Mouse (Mus musculus) hindbrain, postnatal 0 days (tissue): Measurements from ENCODE around the gene Psmd1. TPM values are rescaled to one million over a fixed set of nuclear protein-coding genes. Genes with fewer than 3 reads are reported as not detected.
A peak's percentile ranks its signal among the peaks of the same experiment; 100 is the strongest.

ENCODE experiments used
- ATAC-seq: fragments of 200-750 bp; cut with Nextera tagmentation; 2 replicates; pipeline ENCODE4 v1.8.0; 2017; ENCODE audit warnings: mild to moderate bottlenecking, moderate TSS enrichment, moderate library complexity
- DNase-seq: peaks from one replicate; pipeline ENCODE4 v3.0.0-alpha.2; 2015; ENCODE audit warnings: low spot score
- H3K27ac ChIP-seq: fragments of 300-500 bp; sonication (generic); 2 replicates; pipeline ENCODE4 v1.5.1; 2014; ENCODE audit warnings: mild to moderate bottlenecking
- H3K27me3 ChIP-seq: fragments of 300-500 bp; sonication (generic); 2 replicates; pipeline ENCODE4 v1.6.1; 2014; ENCODE audit warnings: low read length, mixed read lengths; ENCODE audit not compliant: insufficient read depth
- H3K36me3 ChIP-seq: fragments of 300-500 bp; sonication (generic); 2 replicates; pipeline ENCODE4 v1.6.1; 2014; ENCODE audit warnings: low read length, mixed read lengths; ENCODE audit not compliant: insufficient read depth
- H3K4me1 ChIP-seq: fragments of 300-500 bp; sonication (generic); 2 replicates; pipeline ENCODE4 v1.6.1; 2014; ENCODE audit warnings: antibody characterized with exemption, low read length, mixed read lengths; ENCODE audit not compliant: insufficient read depth
- H3K4me2 ChIP-seq: fragments of 300-500 bp; sonication (generic); 2 replicates; pipeline ENCODE4 v1.6.1; 2014; ENCODE audit warnings: low read depth, mild to moderate bottlenecking, low read length, moderate library complexity, mixed read lengths
- H3K4me3 ChIP-seq: fragments of 300-500 bp; sonication (generic); 2 replicates; pipeline ENCODE4 v1.5.1; 2014; ENCODE audit warnings: low read length
- H3K9ac ChIP-seq: fragments of 300-500 bp; sonication (generic); replicated peaks from 2 replicates; pipeline ENCODE4 v1.6.1; 2014; ENCODE audit warnings: mild to moderate bottlenecking, low read length, moderate library complexity, mixed read lengths
- H3K9me3 ChIP-seq: fragments of 300-500 bp; sonication (generic); 2 replicates; pipeline ENCODE4 v1.6.1; 2016; ENCODE audit warnings: low read length, mixed read lengths
- CTCF ChIP-seq: IDR thresholded peaks from 2 replicates; pipeline ENCODE4 v1.5.1; 2016; ENCODE audit warnings: antibody characterized with exemption, control low read depth, low read depth
- WGBS: fragments of 180-500 bp; shearing (Covaris S2); extraction: QIAGEN DNeasy Blood & Tissue Kit; methylation state at CpG from one replicate; pipeline ENCODE4 v1.1.7; 2014; 5-methylcytosine and 5-hydroxymethylcytosine counted together
- polyA plus RNA-seq: library from polyadenylated mRNA; unstranded; fragments of >200 nt; fragmentation: Nextera tagmentation; extraction: Ambion mirVana; gene quantifications from 2 replicates; pipeline ENCODE4 v1.2.1, GENCODE M21; 2015
- total RNA-seq: library from RNA; depleted of rRNA; stranded (reverse); fragments of >200 nt; gene quantifications from 2 replicates; pipeline ENCODE4 v1.2.3, GENCODE M21; 2014

Psmd1 gene
- total and polyA plus RNA-seq, 2 experiments from 2014 or later = 127 to 183 TPM

DNA sequence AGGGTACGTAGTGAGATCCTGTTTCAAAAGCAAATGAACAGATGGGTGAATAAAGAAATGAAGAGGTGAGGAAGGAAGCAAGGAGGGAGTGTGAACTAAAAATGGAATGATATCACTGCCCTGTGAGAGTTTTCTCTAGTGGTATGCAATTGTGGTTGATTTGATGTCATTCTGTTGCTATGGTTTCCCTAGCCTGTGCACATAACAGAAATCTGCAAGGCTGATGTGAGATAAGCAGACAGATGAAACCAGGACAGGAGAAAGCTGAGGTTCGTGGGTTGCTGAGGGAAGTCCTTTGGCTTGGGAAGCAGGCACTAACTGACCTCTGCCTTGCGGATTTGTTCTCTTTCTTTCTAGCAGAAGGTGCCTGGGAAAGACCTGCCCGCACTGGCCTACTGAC lies 16.0 kb upstream of the Psmd1 start:
- DNase-seq (no peak), ATAC-seq (no peak)
- Histone ChIP-seq H3K27me3 (peaks cover 3% of the 10 kb centered on the region), H3K4me3 (no peak overlapping the region), H3K9me3 (no peaks in the 10 kb centered on the region), H3K4me1 (peaks cover 4% of the 10 kb centered on the region; the same call in 1 of the 2 replicates), H3K36me3 (no peaks in the 10 kb centered on the region), H3K9ac (no peak overlapping the region), H3K4me2 (no peak overlapping the region), H3K27ac (no peak overlapping the region)
- WGBS = 84% methylated on average over 4 of the region's 4 CpGs
- TF ChIP-seq CTCF = no peak

DNA sequence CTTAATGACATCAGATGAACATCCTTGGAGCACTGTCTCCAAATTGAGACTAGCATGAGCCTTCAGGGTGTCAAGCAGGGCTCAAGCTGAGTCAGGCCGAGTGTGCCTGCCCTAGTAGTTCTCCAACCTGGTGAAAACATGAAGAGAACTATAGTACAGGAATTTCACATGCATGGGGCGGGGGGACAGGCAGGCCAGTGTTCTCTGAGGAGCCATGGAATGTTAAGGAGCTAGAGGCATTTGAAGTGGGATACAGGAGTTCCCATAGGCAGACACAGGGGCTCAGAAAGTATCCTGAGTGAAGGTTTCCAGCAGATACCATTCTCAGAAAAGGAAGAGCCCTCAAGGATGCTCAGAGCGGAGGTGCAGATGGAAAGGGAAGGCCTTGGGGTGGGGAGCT lies 15.4 kb upstream of the Psmd1 start:
- Histone ChIP-seq H3K9me3 (no peaks in the 10 kb centered on the region), H3K9ac (no peak overlapping the region), H3K4me3 (no peak overlapping the region), H3K27ac (no peak overlapping the region), H3K4me2 (no peak overlapping the region), H3K4me1 (peaks cover 4% of the 10 kb centered on the region; the same call in 1 of the 2 replicates), H3K36me3 (no peaks in the 10 kb centered on the region), H3K27me3 (peaks cover 3% of the 10 kb centered on the region)
- no peak for TF ChIP-seq CTCF
- no peak for DNase-seq
- WGBS = 84% methylated on average over 3 of the region's 3 CpGs
- ATAC-seq = no peak

DNA sequence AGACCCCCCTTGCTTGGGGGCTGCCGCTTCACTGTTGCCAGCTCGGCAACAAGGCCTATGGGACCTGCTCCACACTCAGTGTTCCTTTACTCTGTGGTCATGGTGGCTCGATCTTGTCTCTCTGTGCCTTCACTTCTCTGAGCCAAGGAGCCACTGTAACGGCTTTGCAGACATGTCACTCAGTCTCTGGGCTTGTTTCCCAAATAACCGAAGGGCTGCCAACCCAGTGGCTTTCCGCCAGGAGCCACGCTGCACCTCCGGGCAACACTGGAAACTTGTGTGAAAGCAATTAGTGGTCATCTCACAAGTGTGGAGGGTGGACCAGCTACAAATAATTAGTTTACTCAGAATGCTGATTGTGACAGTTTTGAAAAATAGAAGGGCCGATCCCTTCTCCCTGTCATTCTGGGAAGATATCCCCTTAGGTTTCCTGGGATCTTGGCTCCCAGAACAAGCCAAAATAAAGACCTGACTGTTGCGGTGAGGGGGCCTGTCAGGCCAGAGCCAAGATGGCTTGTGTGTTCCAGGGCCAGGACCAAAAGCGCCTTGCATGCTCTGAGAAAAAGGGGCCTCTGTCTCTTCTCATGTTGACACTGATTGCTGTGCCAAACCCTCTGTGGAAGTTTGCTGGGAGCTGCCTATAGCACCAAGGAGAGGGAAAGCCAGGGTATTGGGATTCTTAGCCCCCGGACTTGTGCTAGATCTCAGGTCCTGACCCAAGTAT lies 10.8 kb upstream of the Psmd1 start:
- DNase-seq = peak; percentile 89
- H3K27me3 ChIP-seq = no peaks in the 10 kb centered on the region
- TF ChIP-seq CTCF = no peak
- H3K36me3 ChIP-seq = no peaks in the 10 kb centered on the region
- no peak overlapping the region for H3K4me2 ChIP-seq
- ATAC-seq = peak; percentile 91
- H3K9me3 ChIP-seq = no peaks in the 10 kb centered on the region
- H3K4me1 ChIP-seq = 0 out of 2 replicates have a peak, but pooled peaks cover 4% of the 10 kb centered on the region
- H3K4me3 ChIP-seq = no peak overlapping the region
- H3K27ac ChIP-seq = peak overlapping the region; percentile 72
- H3K9ac ChIP-seq = no peak overlapping the region
- 43% methylated on average over 12 of the region's 12 CpGs for WGBS

DNA sequence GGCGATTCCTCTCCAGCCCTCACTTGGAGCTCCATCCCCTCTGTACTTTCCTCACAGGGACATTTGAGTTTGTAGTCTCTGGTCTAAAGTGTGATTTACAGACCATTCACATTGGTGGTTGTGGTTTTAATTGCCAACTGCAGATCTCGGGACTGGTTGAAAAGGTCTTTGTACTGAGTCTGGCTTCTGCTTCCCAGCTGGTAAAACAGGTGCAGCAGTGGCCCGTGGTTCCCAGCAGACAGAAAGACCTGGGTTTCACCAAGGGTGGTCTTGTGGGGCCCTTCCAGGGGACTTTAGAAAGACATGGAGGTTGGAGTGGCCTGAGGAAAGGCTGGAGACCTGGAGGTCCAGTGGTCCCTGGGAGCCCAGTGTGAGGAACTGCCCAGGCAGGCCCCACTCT lies 9.2 kb upstream of the Psmd1 start:
- no peak for DNase-seq
- ATAC-seq = no peak
- 43% methylated on average over 3 of the region's 3 CpGs for WGBS
- TF ChIP-seq CTCF = no peak
- H3K9ac ChIP-seq = no peak overlapping the region
- 0 out of 2 replicates have a peak, but pooled peaks cover 4% of the 10 kb centered on the region for H3K4me1 ChIP-seq
- no peak overlapping the region for H3K27ac ChIP-seq
- no peak overlapping the region for H3K4me3 ChIP-seq
- no peak overlapping the region for H3K4me2 ChIP-seq
- no peaks in the 10 kb centered on the region for H3K9me3 ChIP-seq
- H3K27me3 ChIP-seq = no peaks in the 10 kb centered on the region
- H3K36me3 ChIP-seq = no peaks in the 10 kb centered on the region

DNA sequence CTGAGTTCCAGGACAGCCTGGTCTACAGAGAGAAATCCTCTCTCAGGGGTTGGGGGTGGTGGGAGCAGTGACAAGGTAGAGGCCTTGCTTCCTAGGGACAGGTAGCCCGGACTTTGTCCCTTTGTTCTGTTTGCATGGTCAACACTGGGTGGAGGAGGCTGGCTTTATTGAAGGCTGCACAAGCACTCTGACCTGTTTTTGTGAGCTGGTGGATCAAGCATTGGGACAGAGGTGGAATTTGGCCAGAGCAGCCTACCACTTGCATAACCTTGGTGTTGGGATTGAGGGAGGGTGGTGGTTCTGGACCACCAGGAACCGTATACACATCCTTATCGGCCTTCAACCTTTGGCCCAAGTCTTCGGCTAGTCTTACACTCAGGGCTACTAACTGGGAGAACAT lies 7.9 kb upstream of the Psmd1 start:
- Histone ChIP-seq H3K9me3 (no peaks in the 10 kb centered on the region), H3K27ac (no peak overlapping the region), H3K9ac (no peak overlapping the region), H3K4me2 (no peak overlapping the region), H3K27me3 (no peaks in the 10 kb centered on the region), H3K4me3 (no peak overlapping the region), H3K4me1 (0 out of 2 replicates have a peak, but pooled peaks cover 4% of the 10 kb centered on the region), H3K36me3 (no peaks in the 10 kb centered on the region)
- TF ChIP-seq CTCF = no peak
- WGBS = 93% methylated on average over 4 of the region's 4 CpGs
- no peak for DNase-seq
- ATAC-seq = no peak

DNA sequence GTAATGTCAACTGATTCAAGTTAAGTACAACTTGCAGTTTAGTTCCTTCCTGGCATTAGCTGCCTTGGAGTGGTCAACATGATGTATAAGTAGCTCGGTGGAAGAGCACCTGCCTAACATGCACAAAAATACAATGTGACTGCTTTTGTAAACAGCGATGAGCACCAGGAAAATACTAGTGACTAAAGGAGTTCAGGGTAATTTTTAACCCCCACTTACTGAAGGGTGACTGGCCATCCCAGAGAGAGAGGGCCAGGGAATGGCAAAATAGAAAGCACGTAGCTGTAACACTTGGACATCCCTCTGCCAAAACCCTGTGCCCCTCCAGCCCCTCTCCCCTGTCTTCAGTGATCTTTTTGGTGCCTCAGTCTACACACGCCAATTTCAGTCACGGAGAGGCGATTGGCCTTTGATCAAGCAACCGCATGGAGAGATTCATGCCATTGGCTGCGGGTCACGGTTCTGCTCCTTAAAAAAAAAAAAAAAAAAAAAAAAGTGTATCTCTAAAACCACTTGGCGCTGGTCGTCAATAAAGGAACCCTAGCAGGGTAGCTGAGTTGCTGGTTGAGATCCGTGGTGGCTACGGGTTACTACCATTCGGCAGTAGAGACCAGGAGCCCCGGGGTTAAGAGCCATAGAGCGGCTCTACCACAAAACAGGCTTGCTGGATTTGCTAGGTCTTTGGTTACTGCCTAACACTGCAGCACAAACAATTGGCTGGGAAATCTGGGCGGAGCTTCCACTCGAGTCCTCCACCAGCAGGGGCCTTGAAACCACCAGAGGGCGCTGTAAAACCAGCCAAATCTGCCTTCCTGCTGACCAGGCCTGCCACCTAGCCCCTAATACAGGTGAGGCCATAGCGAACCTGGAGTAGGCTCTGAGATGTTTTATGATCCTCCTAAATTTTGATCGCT lies 5.1 kb upstream of the Psmd1 start:
- ATAC-seq (peak; percentile 87), DNase-seq (peak; percentile 98)
- Histone ChIP-seq H3K27me3 (no peaks in the 10 kb centered on the region), H3K4me2 (peak overlapping the region; percentile 55), H3K27ac (peak overlapping the region; percentile 59; the same call in 1 of the 2 replicates), H3K4me3 (peak overlapping the region; percentile 30), H3K9ac (0 out of 2 replicates have a peak overlapping the region, but pooled peaks have one; percentile 31), H3K9me3 (no peaks in the 10 kb centered on the region), H3K36me3 (no peaks in the 10 kb centered on the region), H3K4me1 (no peaks in the 10 kb centered on the region)
- TF ChIP-seq CTCF = peak; percentile 96
- WGBS = 8% methylated on average over 21 of the region's 21 CpGs
